Mouse (Mus musculus): Measurements from ENCODE around the gene 5730596B20Rik.

Gene 5730596B20Rik

DNA sequence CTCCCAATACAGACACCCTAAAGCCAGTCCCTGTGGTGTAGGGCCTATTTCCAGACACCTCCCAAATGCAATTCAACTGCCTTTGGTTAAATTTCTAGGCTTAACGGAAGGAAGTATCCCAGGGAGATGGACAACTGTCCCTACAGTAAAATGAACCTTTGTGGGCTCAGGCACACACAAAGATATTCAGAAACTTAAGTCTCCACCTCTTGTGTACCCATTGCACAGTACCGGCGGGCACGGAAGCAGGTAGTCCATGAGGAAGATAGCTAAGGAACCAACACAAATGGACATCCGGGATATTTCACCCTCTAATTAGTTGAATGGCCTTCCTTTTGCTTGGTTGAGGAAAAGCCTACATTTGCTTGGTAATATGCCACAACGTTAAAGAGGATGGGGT, 907 bp upstream of the 5730596B20Rik start:
- no peaks in the 10 kb centered on the region for H3K36me3 ChIP-seq (ENCODE audit: insufficient read depth, low read length)
- no peak overlapping the region for H3K4me3 ChIP-seq (replicated peaks; ENCODE audit: low read length)

DNA sequence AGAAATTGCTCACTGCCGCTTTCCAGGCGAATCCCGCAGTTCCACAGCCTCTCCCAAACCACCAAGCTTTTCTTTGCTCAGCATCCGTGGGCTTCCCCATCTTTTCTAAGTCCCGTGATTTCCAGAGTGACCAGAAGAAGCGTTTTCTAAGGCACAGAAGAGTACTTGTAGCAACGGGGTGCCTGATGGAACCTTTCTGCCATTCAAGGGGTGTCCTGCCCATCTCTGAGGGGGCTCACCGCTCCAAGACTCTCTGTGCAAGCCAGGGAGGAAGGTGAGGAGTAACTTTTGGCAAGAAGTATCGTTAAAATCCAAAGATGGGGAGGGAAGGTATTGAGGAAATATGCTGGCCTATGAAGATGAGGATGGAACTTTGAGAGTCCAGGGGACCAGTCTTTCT, 508 bp downstream of the 5730596B20Rik start:
- no peak overlapping the region for H3K4me3 ChIP-seq (replicated peaks; ENCODE audit: low read length)
- H3K4me1 ChIP-seq (replicated peaks; ENCODE audit: low read depth, low read length): peaks cover 41% of the 10 kb centered on the region
- H3K27me3 ChIP-seq (ENCODE audit: insufficient read depth, low read length): peaks cover 95% of the 10 kb centered on the region
- TF ChIP-seq CTCF (conservative IDR thresholded peaks at IDR 0.05; ENCODE audit: low read length) (no peak), POU5F1 (IDR thresholded peaks at IDR 0.05; ENCODE audit: borderline replicate concordance, low read length) (no peak), NANOG (IDR thresholded peaks at IDR 0.05; ENCODE audit: borderline replicate concordance, low read length) (no peak)
- H3K9me3 ChIP-seq (ENCODE audit: low read length): no peaks in the 10 kb centered on the region
- H3K36me3 ChIP-seq (ENCODE audit: insufficient read depth, low read length): no peaks in the 10 kb centered on the region

More for the DNA sequence above, 907 bp upstream of the 5730596B20Rik start:
- Histone ChIP-seq H3K9me3 (ENCODE audit: low read length) (no peaks in the 10 kb centered on the region), H3K27me3 (ENCODE audit: insufficient read depth, low read length) (peaks cover 95% of the 10 kb centered on the region), H3K4me1 (replicated peaks; ENCODE audit: low read depth, low read length) (peaks cover 52% of the 10 kb centered on the region)
- TF ChIP-seq POU5F1 (IDR thresholded peaks at IDR 0.05; ENCODE audit: borderline replicate concordance, low read length) (no peak), NANOG (IDR thresholded peaks at IDR 0.05; ENCODE audit: borderline replicate concordance, low read length) (no peak), CTCF (conservative IDR thresholded peaks at IDR 0.05; ENCODE audit: low read length) (no peak)

DNA sequence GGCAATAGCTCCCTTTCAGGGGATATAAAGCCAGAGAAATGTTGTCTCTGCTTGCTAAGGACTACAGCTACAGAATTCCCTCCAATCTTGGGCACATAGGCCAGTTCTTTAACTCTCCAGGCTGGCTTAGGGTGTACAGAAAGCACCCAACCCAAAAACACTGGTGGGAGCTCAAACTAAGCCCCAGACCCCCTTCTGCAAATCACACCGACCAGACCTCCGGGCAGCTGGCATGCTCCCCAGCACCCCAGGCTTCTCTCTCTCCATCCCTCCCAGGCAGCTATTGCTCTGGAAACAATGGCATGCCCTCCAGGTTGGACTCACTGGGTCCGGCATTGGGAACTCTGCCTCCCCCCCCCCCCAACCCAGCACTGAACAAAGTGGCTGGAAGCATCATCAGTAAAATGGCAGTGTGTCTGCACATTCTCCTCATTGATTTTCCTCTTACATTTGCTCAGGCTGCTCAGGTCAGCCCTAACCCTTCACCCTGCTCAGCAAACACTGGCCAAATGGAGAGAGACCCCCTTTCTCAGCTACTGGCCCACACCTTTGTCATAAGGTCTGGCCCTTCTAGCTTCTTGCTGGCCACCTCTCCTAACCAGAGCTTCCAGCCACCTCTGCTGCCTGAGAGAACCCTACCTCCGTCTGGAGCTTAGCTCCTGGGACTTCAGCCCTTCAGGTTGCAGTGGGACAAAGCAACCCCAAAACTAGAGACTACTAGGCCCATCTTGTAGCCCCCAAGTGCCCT, 1.8 kb downstream of the 5730596B20Rik start:
- H3K27me3 ChIP-seq (ENCODE audit: insufficient read depth, low read length): peaks cover 94% of the 10 kb centered on the region
- TF ChIP-seq POU5F1 (IDR thresholded peaks at IDR 0.05; ENCODE audit: borderline replicate concordance, low read length): no peak
- no peak for TF ChIP-seq NANOG (IDR thresholded peaks at IDR 0.05; ENCODE audit: borderline replicate concordance, low read length)
- TF ChIP-seq CTCF (conservative IDR thresholded peaks at IDR 0.05; ENCODE audit: low read length): no peak
- no peak overlapping the region for H3K4me3 ChIP-seq (replicated peaks; ENCODE audit: low read length)
- H3K4me1 ChIP-seq (replicated peaks; ENCODE audit: low read depth, low read length): peaks cover 39% of the 10 kb centered on the region
- H3K36me3 ChIP-seq (ENCODE audit: insufficient read depth, low read length): no peaks in the 10 kb centered on the region
- H3K9me3 ChIP-seq (ENCODE audit: low read length): no peaks in the 10 kb centered on the region

DNA sequence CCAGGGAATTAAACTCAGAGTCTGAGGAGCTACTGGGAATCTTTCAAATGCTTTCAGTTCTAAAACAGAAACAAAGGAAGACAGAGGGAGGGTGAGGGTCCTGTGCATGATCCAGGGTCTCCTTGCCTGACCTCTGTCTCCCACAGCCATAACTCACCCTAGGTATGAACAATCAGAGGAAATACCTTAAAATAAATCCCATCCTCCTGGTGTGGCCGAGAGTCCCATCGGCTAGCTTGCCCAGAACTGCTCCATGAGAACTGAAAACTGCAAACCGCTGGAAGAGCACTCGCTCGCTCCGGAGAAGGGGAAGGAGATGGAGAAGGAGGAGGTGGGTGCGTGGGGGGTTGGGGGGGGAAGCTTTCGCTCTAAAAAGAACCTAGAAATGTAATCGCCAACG, 2.4 kb downstream of the 5730596B20Rik start:
- TF ChIP-seq POU5F1 (IDR thresholded peaks at IDR 0.05; ENCODE audit: borderline replicate concordance, low read length): no peak
- no peak for TF ChIP-seq CTCF (conservative IDR thresholded peaks at IDR 0.05; ENCODE audit: low read length)
- TF ChIP-seq NANOG (IDR thresholded peaks at IDR 0.05; ENCODE audit: borderline replicate concordance, low read length): no peak
- H3K4me1 ChIP-seq (replicated peaks; ENCODE audit: low read depth, low read length): peaks cover 42% of the 10 kb centered on the region
- H3K27me3 ChIP-seq (ENCODE audit: insufficient read depth, low read length): peaks cover 95% of the 10 kb centered on the region
- H3K9me3 ChIP-seq (ENCODE audit: low read length): no peaks in the 10 kb centered on the region
- H3K36me3 ChIP-seq (ENCODE audit: insufficient read depth, low read length): no peaks in the 10 kb centered on the region
- no peak overlapping the region for H3K4me3 ChIP-seq (replicated peaks; ENCODE audit: low read length)

DNA sequence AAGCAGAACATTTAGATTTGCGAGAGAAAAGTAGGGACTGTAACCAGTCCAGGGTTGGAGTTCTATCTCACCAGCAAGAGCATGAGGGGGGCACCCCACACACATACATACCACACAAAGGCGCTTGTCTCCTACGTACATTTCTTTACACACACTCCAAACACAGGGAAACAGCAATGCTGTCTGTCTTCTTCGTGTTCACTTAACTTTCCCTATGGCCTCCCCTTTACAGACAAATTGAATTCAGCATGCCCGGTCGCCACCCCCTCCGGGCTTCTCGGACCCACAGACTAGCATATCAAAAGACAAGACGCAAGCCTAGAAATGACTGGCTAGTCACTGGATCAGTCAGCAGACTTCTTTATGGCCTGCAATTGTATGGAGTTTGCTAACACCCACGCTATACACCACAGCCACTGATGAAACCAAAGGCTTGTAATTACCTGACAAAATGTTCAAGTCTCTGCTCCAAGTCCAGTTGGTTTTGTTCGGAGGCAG, 3.0 kb downstream of the 5730596B20Rik start:
- Histone ChIP-seq H3K4me3 (replicated peaks; ENCODE audit: low read length) (no peak overlapping the region), H3K4me1 (replicated peaks; ENCODE audit: low read depth, low read length) (peaks cover 39% of the 10 kb centered on the region), H3K9me3 (ENCODE audit: low read length) (no peaks in the 10 kb centered on the region), H3K27me3 (ENCODE audit: insufficient read depth, low read length) (peaks cover 95% of the 10 kb centered on the region), H3K36me3 (ENCODE audit: insufficient read depth, low read length) (no peaks in the 10 kb centered on the region)
- TF ChIP-seq POU5F1 (IDR thresholded peaks at IDR 0.05; ENCODE audit: borderline replicate concordance, low read length): no peak
- no peak for TF ChIP-seq CTCF (conservative IDR thresholded peaks at IDR 0.05; ENCODE audit: low read length)
- no peak for TF ChIP-seq NANOG (IDR thresholded peaks at IDR 0.05; ENCODE audit: borderline replicate concordance, low read length)

DNA sequence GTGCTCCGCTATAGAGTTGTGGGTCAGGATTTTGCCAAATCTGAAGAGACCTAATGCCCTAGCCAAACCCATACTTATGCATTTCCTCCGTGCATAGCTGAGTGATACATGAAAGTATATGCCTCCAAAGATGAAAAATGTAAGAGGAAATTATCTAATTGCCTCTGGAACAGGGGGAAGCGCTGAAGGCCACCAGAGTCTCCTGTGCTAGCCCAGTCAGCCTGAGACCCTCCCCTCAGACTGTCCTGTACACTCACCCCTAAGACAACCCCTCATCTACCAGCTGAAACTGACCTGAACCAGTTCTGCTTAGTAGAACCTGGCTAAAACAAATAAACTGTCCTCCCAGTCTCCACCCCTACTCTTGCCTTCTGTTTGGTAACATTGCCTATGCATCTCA, 3.4 kb downstream of the 5730596B20Rik start:
- TF ChIP-seq NANOG (IDR thresholded peaks at IDR 0.05; ENCODE audit: borderline replicate concordance, low read length) (no peak), CTCF (conservative IDR thresholded peaks at IDR 0.05; ENCODE audit: low read length) (no peak), POU5F1 (IDR thresholded peaks at IDR 0.05; ENCODE audit: borderline replicate concordance, low read length) (no peak)
- Histone ChIP-seq H3K9me3 (ENCODE audit: low read length) (no peaks in the 10 kb centered on the region), H3K4me1 (replicated peaks; ENCODE audit: low read depth, low read length) (peaks cover 38% of the 10 kb centered on the region), H3K4me3 (replicated peaks; ENCODE audit: low read length) (no peak overlapping the region), H3K27me3 (ENCODE audit: insufficient read depth, low read length) (peaks cover 97% of the 10 kb centered on the region), H3K36me3 (ENCODE audit: insufficient read depth, low read length) (no peaks in the 10 kb centered on the region)

DNA sequence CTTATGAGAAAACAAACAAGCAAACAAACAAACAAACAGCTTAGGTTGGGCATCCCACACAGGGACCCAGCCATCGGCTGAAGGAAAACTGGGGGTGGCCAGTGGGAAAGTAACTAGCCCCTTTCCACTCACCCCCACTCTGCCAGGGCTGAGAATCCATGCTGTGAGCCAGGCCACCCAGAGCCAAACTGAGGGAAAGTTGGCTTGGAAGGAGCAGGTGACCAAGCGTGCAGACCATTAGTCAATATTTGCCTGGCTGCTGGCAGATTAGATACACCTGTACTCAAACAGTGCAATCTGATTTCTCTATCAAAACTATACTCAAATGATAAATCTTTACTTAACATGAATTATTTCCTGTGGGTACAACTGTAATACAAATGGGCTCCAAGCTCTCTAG, 4.7 kb downstream of the 5730596B20Rik start:
- Histone ChIP-seq H3K4me3 (replicated peaks; ENCODE audit: low read length) (no peak overlapping the region), H3K36me3 (ENCODE audit: insufficient read depth, low read length) (no peaks in the 10 kb centered on the region), H3K9me3 (ENCODE audit: low read length) (no peaks in the 10 kb centered on the region), H3K4me1 (replicated peaks; ENCODE audit: low read depth, low read length) (peaks cover 29% of the 10 kb centered on the region), H3K27me3 (ENCODE audit: insufficient read depth, low read length) (peaks cover 99% of the 10 kb centered on the region)
- TF ChIP-seq CTCF (conservative IDR thresholded peaks at IDR 0.05; ENCODE audit: low read length): no peak
- TF ChIP-seq NANOG (IDR thresholded peaks at IDR 0.05; ENCODE audit: borderline replicate concordance, low read length): no peak
- no peak for TF ChIP-seq POU5F1 (IDR thresholded peaks at IDR 0.05; ENCODE audit: borderline replicate concordance, low read length)

DNA sequence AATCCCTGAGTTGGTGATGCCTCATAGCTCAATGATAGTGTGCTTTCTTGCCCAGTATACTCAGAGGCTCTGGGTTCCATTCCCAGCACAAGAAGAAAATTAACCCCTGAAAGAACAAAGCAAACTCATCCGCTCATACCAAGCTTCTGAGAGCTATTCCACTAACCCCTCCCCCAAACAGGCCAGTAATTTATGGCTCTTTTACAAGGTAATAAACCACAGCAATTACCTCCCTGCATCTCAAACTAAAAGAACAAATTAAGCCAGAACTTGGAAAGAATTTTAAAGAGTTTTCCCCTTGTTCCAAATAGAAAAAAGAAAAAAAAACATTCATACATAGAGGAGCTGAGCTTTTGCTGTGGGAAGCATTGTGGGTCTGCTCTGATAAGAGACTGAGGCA, 5.5 kb downstream of the 5730596B20Rik start:
- Histone ChIP-seq H3K27me3 (ENCODE audit: insufficient read depth, low read length) (peaks cover 99% of the 10 kb centered on the region), H3K4me1 (replicated peaks; ENCODE audit: low read depth, low read length) (peaks cover 23% of the 10 kb centered on the region), H3K36me3 (ENCODE audit: insufficient read depth, low read length) (no peaks in the 10 kb centered on the region), H3K9me3 (ENCODE audit: low read length) (no peaks in the 10 kb centered on the region), H3K4me3 (replicated peaks; ENCODE audit: low read length) (no peak overlapping the region)
- TF ChIP-seq CTCF (conservative IDR thresholded peaks at IDR 0.05; ENCODE audit: low read length) (no peak), NANOG (IDR thresholded peaks at IDR 0.05; ENCODE audit: borderline replicate concordance, low read length) (no peak), POU5F1 (IDR thresholded peaks at IDR 0.05; ENCODE audit: borderline replicate concordance, low read length) (no peak)
